Mouse (Mus musculus) gonadal fat pad, adult 2 months (tissue): ENCODE measurements around the gene Ppp6r2. TPM values are rescaled to one million over a fixed set of nuclear protein-coding genes. Genes with fewer than 3 reads are reported as not detected.

Experiments used
- DNase-seq: peaks from one replicate; pipeline ENCODE4 v3.0.0-alpha.2; 2012; ENCODE audit warnings: low read depth
- polyA plus RNA-seq: library from polyadenylated mRNA; depleted of rRNA; stranded (reverse); fragments of >200 nt; gene quantifications from 2 replicates; pipeline ENCODE4 v1.2.3, GENCODE M21; 2012

The Ppp6r2 gene
- polyA plus RNA-seq, 1 experiment: 89.2 TPM

DNA sequence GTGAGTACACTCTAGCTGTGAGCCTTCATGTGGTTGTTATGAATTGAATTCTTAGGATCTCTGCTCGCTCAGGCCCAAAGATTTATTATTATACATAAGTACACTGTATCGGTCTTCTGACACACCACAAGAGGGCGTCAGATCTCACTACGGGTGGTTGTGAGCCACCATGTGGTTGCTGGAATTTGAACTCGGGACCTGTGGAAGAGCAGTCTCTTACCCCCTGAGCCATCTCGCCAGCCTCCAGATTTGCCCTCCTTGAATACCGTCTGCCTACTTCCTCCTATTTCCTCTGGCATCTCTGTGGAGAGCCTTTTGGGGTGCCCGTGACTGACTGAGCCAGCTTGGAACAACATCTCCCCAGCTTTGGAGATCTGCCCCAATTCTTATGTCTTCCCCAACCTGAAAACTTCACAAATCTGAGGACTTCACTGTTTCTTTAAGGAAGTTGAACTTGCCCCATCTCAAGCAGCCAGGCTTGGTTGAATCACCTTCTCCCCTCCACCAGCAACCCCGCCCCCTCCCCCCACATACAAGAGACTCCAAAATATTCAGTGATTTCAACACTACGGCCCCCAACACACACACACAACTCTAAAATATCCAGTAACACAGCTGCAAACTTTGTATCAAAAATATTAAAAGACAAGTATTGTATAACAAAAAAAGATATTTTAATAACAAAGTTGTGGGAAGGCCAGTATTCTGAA is 29.6 kb upstream of the Ppp6r2 start:
- DNase-seq: no peak

DNA sequence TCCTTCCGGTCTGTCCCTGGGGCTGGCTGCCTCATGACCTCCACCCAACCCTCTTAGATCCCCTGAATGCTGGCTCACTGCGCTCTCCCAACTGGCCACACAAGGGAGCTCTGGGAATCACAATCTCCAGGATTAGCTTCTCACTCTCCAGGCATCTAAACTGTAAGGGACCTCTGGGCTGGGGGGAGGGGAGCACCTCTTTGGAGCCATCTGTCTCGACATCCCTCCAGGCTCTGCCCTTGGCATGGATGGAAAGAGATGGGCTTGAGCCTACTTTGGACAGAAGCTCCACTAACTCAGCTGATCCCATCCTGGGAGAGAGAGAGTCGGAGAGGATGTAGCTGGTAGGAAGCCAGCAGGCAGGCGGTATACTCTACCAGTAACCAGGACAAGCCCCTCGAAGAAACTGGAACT is 29.0 kb upstream of the Ppp6r2 start:
- DNase-seq: no peak

DNA sequence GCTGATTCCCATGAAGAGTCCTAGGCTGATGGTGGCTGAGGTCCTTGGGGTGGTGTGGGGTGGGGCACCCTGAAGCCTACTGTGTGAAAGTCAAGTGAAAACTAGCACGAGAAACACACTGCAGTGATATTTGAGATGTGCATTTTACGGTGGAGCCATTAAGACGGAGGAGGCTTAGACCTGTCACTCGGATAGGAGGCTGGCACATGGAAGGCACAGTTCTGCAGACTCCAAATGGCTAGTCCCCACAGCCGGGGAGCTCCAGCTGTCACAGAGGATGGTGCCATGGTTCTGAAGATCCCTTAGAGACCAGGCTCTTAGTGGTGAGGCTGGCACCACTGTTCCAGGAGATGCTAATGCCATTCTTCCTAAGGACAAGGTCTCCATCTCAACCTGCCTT is 28.5 kb upstream of the Ppp6r2 start:
- no peak for DNase-seq

DNA sequence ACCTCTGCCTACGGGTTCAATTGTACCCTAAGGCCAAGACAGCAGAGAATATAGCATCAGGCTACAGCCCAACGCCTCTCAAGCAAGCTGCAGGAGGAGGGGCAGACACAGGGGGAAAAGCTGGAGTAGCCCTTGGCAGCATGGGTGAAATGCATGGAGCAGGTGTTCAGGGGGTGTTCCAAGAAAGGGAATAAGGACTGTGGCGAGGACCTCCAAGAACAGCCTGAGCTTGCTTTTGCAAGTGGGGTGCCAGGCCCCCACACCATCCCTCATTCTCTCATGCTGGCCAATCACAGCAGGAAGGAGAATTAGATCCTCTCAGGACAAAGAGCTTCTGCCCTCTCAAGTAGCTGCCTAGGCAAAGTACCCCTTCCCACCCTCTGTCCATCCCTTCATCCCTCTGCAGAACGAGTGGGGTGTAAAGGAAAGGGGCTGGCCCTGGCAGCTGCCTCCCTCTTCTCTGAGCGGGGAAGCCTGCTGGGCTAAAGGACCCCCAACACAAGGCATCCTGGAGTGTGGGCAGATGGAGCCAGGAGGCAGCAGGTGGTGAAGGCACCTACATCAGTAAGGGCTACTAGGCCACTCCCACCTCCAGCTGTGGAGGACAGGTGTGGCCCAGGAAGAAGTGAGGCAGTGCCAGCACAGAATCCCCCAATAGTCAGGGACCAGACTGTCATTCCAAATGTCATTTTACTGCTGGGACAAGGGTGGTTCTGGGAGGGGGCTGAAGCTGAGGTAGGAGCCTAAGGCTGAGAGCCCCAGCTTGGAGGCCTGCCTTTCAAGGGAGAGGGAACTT is 27.0 kb upstream of the Ppp6r2 start:
- DNase-seq: no peak

DNA sequence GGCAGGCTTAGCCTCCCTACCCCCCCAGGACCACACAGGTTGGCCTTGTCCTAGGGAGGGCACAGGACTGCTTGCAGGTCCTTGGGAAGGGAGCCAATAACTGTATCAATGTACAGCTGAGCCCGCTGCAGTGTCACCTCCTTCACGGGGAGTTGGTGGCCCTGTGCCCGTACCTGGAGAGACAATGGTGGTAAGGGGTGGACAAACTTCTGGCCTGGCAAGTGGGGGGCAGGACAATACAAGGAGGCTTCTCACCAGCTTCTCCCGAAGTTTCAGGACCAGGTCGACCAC is 26.5 kb upstream of the Ppp6r2 start:
- no peak for DNase-seq

DNA sequence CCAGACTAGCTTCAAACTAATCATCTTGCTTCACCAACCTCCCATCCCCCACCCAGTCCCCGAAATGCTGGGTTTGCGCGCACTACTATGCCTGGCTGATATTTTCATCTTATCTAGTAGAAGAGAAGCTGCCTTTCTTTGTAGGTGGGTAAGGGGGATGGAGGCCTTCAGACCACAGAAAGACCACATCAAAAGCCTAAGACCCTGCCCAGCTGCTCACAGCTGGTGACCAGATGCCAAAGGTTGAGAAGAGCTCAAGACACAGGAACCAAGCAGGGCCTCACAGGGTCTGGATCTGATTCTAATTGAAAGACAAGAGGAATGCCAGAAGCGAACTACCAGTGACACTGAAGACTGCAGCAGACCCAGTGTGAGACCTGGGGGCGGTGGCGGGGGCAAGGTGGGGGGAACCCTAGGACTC is 16.1 kb upstream of the Ppp6r2 start:
- no peak for DNase-seq

DNA sequence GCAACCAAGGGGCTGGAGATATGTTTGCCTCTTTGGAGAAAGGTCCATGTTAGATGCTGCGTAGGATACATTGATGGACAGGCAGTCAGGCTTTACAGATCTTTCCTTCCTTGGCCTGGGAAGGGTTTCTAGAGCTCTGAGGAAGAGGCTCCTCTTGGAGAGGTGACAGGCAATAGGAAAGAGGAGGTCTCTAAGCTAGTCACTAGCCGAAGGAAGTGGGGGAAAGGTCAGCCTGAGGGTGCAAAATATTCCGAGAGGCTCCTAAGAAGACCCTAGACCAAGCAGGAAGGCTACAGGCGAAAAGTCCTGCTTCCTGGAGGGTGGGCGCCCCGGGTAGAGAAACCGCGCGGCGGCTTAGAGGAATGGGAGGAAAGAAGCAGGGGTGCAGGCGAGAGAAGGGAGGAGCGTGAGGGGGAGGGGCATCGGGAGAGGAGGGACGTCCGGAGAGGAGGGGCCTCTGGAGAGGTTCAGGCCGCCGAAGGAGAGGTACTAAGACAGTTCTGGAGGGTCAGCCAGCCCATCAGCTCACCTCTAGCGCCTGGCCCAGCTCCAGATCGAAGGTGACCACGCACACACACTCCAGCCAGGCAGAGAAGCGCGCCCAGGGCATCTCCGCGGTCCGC is 15.6 kb upstream of the Ppp6r2 start:
- DNase-seq: no peak

DNA sequence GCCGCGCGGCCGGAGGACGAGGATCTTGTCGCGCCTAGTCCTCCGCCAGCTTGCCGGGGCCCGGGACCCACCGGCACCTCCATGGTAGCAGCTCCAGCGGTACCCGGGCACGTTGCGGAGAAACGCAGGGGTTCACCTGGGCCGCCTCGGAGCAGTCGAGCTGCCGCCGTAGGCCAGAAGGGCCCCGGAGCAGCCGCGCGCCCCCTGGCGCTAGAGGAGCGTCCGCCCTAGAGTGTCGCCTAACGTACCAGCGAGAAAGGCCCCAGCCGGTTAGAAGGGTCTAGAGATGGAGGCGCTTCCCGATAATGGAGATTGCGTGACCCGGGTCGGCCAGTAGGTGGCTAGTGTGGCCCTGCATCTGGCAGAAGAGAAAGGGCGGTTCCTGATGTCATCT is 15.0 kb upstream of the Ppp6r2 start, which contains the start of gene Dennd6b:
TSS of gene Dennd6b (minus strand) at position 184 of the 394 bp plus-strand sequence.
- DNase-seq: no peak

DNA sequence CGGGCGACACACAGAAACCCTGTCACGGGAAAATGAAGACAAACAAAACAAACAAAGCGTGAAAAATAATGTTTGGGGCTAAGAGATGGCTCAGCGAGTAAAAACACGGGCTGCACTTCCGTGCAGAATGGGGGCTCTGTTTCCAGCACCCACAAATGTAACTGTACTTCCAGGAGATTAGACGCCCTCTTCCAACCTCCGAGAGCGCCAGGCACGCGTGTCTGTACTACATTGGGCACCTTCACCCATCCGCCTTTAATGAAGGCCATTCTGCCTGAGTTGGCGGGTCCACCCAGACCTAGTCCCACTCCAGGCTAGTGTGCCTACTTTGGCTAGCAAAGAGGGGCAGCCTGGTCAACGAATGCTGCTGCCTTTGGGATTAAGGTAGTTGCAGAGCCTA is 14.3 kb upstream of the Ppp6r2 start:
- no peak for DNase-seq

DNA sequence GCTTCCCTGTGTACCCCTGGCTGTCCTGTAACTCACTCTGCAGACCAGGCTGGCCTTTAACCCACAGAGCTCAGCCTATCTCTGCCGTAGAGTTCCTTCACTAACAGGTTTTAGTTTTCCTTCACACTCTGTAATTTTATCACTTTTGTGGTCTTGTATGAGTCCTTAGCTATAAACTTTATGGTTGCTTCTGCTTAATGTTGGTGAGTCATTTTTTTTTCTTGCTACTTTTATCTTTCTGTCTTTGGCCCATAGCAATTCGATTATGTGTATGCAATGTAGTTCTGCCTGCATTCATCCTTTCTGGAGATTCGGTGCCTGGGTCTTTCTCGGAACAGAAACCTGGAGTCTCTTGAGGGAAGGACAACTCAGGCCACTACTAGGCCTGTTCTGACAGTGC is 3.9 kb upstream of the Ppp6r2 start:
- no peak for DNase-seq

DNA sequence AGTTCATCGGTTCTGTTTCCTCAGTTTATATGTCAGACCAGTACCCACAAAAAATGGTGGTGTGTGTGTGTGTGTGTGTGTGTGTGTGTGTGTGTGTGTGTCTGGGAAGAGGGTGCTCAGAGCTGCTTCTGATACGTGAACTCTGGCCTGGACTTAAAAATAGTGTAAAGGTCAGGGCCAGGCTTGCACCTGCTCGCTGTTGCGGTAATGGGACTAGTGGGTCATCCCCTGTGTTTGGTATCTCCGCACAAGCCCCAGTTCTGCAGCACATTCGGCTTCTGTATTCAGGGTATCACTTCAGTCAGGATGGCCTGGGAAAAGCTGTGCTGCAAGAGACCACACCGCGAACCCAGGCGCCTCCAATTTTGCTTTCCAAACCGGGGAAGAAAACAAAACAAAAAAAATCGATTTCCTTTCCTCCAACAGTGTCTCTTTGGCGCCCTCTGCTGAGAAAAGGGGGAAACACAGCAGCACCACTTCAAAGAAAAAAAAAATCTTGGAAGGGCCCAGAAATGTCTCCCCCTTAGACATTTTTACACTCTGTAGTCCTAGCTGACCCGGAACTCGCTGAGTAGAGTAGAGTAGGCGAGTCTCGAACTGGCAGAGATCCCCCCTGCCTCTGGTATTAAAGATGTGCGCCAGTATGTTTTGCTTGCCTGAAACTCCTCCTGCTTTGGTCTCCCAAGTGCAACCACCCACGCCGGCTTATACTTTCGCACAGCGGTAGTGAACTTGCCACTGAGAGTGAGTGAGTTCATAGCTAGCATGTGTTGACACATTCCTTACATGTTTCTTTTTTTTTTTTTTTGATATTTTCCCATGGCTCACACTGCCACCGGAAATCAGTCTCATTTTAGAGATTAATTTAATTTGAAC is 1.2 kb upstream of the Ppp6r2 start:
- peak; percentile 93 for DNase-seq

DNA sequence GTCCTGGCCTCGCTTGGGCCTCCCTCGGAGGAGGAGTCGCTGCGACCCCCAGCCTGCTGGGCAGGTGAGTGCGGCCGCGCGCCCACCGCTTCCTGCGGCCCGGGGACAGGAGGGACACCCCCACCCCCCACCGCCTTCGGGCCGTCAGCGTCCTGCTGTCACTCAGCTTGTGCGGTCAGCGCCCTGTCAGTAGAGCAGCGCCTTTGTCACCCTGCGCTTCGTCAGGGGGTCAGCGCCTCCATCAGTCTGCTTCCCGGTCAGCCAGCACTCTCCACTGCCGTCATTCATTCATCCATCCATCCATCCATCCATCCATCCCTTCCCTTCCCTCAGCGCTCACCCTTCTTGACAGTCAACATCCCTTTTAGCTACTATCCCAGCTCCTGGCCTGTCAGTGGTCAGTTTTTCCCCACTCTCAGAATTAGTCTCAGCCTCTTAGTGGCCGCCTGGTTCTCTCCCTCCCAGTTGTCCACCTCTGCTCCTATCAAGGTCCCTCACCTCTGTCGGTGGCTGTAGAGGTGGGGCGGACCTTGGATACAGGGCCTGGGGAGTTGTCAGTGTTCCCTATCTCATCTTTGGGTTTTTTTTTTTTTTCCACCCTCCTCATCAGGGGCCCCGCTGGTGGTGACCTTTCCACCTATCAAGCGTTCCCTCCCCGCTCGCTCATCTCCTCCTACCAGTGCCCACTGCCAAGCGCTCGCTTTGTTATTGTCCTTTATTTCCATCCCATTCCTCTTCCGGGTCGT is 536 bp downstream of the Ppp6r2 start:
- no peak for DNase-seq

DNA sequence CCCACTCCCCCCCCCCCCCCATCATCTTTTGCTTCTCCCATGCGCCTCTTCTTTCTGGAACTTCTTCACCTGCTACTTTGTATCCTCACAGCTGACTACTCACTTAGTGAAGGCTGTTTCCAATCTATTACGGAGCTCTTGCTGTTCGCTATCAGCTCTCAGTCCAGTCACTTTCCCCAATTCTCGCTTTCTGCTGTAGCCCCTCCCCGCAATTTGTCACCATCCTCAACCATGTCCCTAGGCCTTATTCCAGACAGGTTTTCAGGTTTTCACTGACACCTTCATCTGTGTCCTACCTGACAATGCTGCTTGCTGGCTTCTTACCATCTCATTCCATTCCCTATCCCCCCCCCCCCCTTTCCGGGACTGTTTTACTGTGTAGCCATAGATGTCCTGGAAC is 1.1 kb downstream of the Ppp6r2 start:
- no peak for DNase-seq

DNA sequence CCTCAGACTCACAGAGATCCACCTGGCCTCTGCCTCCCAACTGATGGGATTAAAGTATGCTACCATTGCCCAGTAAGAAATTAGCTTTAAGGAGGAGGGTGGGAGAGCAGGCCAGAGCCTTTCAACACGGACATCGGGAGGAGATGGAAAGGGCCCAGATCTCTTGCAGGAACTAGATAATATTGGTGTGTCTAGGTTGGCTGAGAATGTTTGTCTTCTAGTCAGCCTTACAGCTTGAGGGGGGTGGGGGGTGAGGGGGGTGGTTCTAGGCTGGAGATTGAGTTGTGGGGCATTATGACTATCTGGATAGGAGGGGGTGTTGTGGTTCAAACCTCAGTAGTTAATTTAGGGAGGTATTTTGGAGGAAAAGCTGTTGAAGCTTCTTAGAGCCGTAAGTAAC is 2.2 kb downstream of the Ppp6r2 start:
- no peak for DNase-seq

DNA sequence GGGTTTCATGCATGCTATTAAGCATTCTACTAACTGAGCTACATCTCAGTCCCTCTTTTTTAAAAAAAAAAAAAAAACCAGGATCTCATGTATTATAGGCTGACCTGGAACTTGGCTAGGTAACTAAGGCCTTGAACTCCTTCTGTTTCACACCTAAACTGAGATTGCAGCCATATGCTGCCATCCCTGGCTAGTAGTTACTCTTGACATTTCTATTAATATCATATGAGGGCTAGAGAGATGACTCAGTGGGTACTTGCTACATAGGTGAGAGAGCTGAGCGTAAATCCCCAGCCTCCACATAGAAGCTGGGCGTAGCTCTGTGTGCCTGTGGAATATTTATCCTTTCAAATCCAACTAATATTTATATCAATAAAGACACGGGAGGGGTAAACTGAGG is 3.6 kb downstream of the Ppp6r2 start:
- DNase-seq: no peak

DNA sequence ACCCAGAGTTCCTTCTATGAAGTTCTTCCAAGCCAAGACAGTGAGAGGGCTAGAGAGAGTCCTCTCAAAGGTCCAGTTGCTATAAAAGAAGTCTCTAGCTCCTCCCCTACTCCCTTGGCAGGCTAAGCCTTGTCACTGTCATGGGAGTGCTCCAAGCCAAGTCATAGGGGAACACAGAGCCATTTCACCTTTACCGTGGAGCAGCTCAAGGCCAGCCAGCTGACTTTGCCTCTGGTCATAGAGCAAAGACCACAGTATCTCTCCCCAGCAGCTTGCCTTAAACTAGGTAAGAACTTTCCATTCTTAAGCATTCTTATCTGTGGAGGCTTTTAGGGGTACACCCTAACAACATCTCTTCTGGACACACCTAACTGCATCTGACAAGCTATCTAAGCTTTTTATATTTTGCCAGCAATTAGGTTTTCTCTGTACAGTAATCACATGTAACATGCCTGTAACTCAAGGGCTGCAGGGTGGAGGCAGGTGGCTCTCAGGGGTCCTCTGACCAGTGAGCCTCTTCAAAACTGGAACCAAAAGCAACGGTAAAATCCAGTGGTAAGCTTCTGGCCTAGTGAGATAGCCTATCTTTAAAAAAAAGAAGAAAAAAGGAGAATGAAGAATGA is 4.4 kb downstream of the Ppp6r2 start:
- DNase-seq: no peak

DNA sequence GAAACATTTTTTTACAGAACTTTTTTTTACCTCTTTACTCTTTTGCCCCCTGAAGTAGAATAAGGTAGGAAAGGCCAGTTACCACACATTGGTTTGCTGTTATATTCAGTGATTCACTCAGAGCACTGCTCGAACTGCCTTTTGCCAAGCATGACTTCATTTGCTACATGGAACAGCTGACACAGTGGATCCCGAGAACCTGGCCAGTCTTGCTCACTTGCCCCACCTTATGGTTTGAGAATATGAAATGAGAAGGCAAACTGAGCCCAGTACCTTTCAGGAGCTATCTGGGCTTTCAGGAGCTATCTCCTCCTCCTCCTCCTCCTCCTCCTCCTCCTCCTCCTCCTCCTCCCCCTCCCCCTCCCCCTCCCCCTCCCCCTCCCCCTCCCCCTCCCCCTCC is 22.2 kb downstream of the Ppp6r2 start:
- no peak for DNase-seq

DNA sequence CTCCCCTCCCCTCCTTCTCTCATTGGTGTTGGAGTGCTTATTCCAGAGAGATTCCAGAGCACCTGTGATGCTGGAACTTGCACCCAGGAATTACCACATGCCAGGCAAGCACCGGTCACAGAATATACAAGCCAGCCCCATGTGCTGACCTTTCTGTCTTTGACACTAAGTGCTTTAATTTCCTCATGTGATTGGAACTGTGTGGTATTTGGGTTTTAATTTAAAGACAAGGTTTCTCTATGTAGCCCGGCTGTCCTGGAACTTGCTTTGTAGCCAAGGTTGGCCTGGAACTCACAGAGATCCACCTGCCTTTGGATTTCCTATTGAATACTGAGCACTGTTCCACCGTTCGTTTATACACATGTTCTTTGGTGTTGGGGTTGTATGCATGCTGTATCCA is 22.7 kb downstream of the Ppp6r2 start:
- DNase-seq: no peak

DNA sequence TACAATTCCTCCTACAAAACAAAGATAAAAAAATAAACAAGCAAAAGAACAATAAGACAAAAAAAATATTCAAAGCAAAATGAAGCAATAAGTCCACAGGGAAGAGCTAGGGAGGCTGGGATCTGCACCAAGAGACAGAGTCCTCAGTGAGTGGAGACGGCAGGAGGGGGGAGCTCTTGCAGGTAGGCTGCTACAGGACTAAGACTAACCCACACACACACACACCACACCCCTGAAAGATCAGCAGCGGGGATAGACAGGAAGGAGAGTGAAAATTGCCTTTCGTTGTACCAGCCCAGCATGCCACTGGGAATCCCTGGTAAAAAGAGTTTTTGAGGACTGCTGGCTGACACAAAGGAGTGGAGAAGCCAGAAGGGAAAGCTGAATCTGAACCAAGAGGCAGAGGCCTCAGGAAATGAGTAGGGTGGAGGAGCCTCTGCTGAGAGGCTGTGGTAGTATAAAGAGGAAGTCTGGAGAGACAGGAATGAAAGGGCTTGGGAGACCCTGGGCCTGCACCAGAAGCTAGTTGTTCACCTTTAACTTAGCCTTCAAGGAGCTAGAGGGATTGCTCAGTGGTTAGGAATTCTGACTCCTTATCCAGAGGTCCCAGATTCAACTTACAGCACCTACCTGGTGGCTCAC is 28.5 kb downstream of the Ppp6r2 start:
- DNase-seq: no peak

DNA sequence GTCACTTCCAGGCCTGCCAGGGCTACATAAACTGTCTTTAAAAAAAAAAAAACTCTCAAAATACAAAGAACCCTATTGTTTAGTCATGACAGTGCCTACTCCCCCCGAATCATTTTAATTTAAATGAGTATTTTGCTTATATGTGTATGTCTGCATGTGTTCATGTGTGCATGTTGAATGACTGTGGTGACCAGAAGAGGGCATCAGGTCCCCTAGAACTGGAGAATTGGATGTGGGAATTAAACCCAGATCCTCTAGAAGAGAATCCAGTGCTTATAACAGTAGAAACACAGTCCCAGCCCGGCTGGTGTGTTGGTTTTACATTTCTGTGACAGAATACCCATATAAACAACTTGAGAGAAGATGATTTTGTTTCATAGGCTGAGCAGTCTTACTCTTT is 29.7 kb downstream of the Ppp6r2 start:
- no peak for DNase-seq

DNA sequence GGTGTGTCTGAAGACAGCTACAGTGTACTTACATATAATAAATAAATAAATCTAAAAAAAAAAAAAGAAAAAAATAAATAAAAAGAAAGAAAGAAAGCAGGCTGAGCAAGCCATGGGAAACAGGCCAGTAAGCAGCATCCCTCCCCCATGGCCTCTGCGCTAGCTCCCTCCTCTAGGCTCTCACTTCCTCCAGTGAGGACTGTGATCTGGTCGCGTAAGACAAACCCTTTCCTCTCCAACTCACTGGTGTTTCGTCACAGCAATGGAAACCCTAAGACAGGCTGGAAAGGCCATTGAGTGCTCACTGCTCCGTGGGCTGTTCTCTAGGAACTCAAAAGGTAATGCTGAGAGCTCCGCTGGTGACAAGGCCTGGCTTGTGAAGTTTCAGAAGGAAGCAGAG is 37.7 kb downstream of the Ppp6r2 start:
- DNase-seq: no peak
